Mouse (Mus musculus): ENCODE results near the gene Prlhr. TPM values are rescaled to one million over a fixed set of nuclear protein-coding genes. Genes with fewer than 3 reads are reported as not detected.

Gene Prlhr
- polyA plus RNA-seq, 1 experiment from 2014 or later: not detected

DNA sequence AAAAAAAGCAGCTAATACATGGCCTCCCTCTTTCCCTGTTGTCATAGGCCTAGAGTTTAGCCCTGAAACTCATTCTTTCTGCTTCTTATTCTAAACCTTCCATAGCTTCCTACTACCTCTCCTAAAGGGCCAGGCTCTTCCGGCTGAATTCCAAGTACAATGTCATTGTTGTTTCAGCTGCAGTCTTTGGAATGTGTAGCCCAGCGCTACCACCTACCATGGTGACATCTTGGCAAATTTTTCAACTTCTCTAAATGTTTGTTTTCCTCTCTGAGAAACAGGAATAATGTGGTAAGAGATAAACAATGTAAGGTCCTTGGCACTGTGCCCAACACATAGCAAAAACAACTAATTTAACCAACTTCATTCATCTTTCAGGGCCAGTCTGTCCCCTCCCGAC lies 8.4 kb downstream of the Prlhr start:
- no peaks in the 10 kb centered on the region for H3K4me1 ChIP-seq (ENCODE audit: control insufficient read depth, insufficient read depth, low read length)
- no peak overlapping the region for H3K27ac ChIP-seq (replicated peaks; ENCODE audit: low read depth, low read length)
- no peak overlapping the region for H3K4me3 ChIP-seq (ENCODE audit: low read depth, low read length)
- H3K36me3 ChIP-seq (ENCODE audit: control insufficient read depth, insufficient read depth, low read length): no peaks in the 10 kb centered on the region
- WGBS: 82% methylated on average over 3 of the region's 3 CpGs
- no peak overlapping the region for H3K4me2 ChIP-seq (ENCODE audit: low read depth, severe bottlenecking)
- no peaks in the 10 kb centered on the region for H3K9me3 ChIP-seq (ENCODE audit: control insufficient read depth, low read length)
- no peak overlapping the region for H3K9ac ChIP-seq (ENCODE audit: low read length)
- no peaks in the 10 kb centered on the region for H3K27me3 ChIP-seq (ENCODE audit: control insufficient read depth, insufficient read depth, low read length)
- DNase-seq (ENCODE audit: low spot score) (no peak), ATAC-seq (ENCODE audit: insufficient number of reproducible peaks, low FRiP score, low TSS enrichment, low read depth) (no peak)

DNA sequence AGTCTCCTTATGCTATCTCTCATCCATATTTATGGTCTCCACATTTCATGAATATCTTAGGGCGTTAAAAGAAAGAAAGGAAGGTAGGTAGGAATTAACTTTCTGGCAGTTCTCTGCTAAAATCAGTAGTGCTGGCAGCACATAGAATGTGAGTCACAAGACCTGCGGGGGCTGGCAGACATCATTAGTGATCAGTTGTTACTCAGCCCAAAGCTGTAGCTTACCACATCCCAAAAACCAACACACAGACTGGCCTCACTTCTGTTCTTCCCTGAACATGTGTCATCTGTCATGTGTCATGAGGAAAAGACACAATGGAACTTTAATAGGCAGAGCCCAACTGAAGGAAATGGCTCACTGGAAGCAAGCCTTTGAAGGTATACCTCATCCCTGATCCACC lies 9.0 kb downstream of the Prlhr start:
- Histone ChIP-seq H3K27ac (replicated peaks; ENCODE audit: low read depth, low read length) (no peak overlapping the region), H3K27me3 (ENCODE audit: control insufficient read depth, insufficient read depth, low read length) (no peaks in the 10 kb centered on the region), H3K36me3 (ENCODE audit: control insufficient read depth, insufficient read depth, low read length) (no peaks in the 10 kb centered on the region), H3K9ac (ENCODE audit: low read length) (no peak overlapping the region), H3K9me3 (ENCODE audit: control insufficient read depth, low read length) (no peaks in the 10 kb centered on the region), H3K4me3 (ENCODE audit: low read depth, low read length) (no peak overlapping the region), H3K4me1 (ENCODE audit: control insufficient read depth, insufficient read depth, low read length) (no peaks in the 10 kb centered on the region), H3K4me2 (ENCODE audit: low read depth, severe bottlenecking) (no peak overlapping the region)
- 86% methylated on average over 2 of the region's 2 CpGs for WGBS
- no peak for ATAC-seq (ENCODE audit: insufficient number of reproducible peaks, low FRiP score, low TSS enrichment, low read depth)
- no peak for DNase-seq (ENCODE audit: low spot score)

DNA sequence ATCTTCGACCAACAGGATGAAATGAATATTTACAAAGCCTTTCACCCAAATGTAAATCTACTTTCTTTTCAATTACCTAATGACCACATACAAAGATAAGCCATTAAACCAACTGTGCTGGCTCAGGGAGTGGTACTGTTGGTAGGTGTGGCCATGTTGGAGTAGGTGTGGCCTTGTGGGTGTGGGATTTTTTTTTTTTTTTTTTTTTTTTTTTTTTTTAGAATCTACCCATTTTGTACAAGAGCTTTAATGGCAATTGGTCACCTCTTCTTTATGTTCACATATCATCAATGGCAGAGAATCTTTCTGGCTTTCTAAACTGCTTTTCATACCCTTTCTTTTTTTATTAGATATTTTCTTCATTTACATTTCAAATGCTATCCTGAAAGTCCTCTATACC lies 12.3 kb downstream of the Prlhr start:
- no peak for DNase-seq (ENCODE audit: low spot score)
- no peaks in the 10 kb centered on the region for H3K4me1 ChIP-seq (ENCODE audit: control insufficient read depth, insufficient read depth, low read length)
- H3K4me2 ChIP-seq (ENCODE audit: low read depth, severe bottlenecking): no peak overlapping the region
- 91% methylated on average over 1 of the region's 1 CpGs for WGBS
- ATAC-seq (ENCODE audit: insufficient number of reproducible peaks, low FRiP score, low TSS enrichment, low read depth): no peak
- no peak overlapping the region for H3K4me3 ChIP-seq (ENCODE audit: low read depth, low read length)
- H3K27me3 ChIP-seq (ENCODE audit: control insufficient read depth, insufficient read depth, low read length): no peaks in the 10 kb centered on the region
- no peaks in the 10 kb centered on the region for H3K9me3 ChIP-seq (ENCODE audit: control insufficient read depth, low read length)
- no peaks in the 10 kb centered on the region for H3K36me3 ChIP-seq (ENCODE audit: control insufficient read depth, insufficient read depth, low read length)
- no peak overlapping the region for H3K27ac ChIP-seq (replicated peaks; ENCODE audit: low read depth, low read length)
- no peak overlapping the region for H3K9ac ChIP-seq (ENCODE audit: low read length)

DNA sequence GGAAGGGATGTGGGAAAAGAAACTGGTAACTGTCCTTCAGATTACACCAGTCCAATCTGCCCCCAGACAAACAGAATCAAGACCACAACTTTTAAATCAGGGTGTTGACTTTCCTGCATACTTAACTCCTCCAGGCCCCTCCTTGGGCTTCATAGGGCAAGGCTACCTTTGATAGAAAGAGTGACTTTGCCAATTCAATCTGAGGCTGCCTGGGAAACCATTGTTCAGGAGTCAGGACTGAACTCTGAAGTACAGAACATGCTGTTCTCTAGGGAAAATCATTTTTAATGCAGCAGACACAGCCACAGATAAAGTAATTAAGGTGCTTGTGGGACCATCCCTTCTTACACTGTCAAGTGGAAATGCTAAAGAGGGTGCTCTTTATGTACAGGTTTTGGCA lies 27.6 kb downstream of the Prlhr start:
- no peaks in the 10 kb centered on the region for H3K27me3 ChIP-seq (ENCODE audit: control insufficient read depth, insufficient read depth, low read length)
- no peaks in the 10 kb centered on the region for H3K4me1 ChIP-seq (ENCODE audit: control insufficient read depth, insufficient read depth, low read length)
- no peak overlapping the region for H3K4me2 ChIP-seq (ENCODE audit: low read depth, severe bottlenecking)
- no peaks in the 10 kb centered on the region for H3K9me3 ChIP-seq (ENCODE audit: control insufficient read depth, low read length)
- no peaks in the 10 kb centered on the region for H3K36me3 ChIP-seq (ENCODE audit: control insufficient read depth, insufficient read depth, low read length)
- H3K4me3 ChIP-seq (ENCODE audit: low read depth, low read length): no peak overlapping the region
- no peak for DNase-seq (ENCODE audit: low spot score)
- H3K9ac ChIP-seq (ENCODE audit: low read length): no peak overlapping the region
- H3K27ac ChIP-seq (replicated peaks; ENCODE audit: low read depth, low read length): no peak overlapping the region
- no peak for ATAC-seq (ENCODE audit: insufficient number of reproducible peaks, low FRiP score, low TSS enrichment, low read depth)

DNA sequence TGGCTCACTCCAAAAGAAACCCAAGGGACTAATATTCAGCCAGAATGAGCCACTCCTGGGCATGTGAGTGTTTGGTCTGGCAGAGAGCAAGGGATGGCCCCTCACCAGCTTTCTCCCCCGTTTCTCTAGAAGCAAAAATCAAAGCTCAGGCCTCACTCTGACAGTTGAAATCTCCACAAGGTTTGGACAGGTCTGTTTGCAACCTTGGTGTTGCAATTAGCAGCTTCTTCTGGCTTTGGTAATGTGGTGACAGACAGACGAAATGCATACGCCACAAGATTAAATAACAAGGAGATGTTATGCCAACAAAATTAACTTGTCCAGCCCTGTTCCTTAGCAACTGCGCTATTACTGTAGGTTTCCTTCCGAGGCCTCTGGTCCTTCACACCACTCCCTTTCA lies 28.0 kb downstream of the Prlhr start:
- no peaks in the 10 kb centered on the region for H3K27me3 ChIP-seq (ENCODE audit: control insufficient read depth, insufficient read depth, low read length)
- ATAC-seq (ENCODE audit: insufficient number of reproducible peaks, low FRiP score, low TSS enrichment, low read depth) (no peak), DNase-seq (ENCODE audit: low spot score) (no peak)
- 55% methylated on average over 5 of the region's 5 CpGs for WGBS
- H3K27ac ChIP-seq (replicated peaks; ENCODE audit: low read depth, low read length): no peak overlapping the region
- H3K4me2 ChIP-seq (ENCODE audit: low read depth, severe bottlenecking): no peak overlapping the region
- H3K36me3 ChIP-seq (ENCODE audit: control insufficient read depth, insufficient read depth, low read length): no peaks in the 10 kb centered on the region
- H3K4me3 ChIP-seq (ENCODE audit: low read depth, low read length): no peak overlapping the region
- no peaks in the 10 kb centered on the region for H3K9me3 ChIP-seq (ENCODE audit: control insufficient read depth, low read length)
- no peak overlapping the region for H3K9ac ChIP-seq (ENCODE audit: low read length)
- no peaks in the 10 kb centered on the region for H3K4me1 ChIP-seq (ENCODE audit: control insufficient read depth, insufficient read depth, low read length)

DNA sequence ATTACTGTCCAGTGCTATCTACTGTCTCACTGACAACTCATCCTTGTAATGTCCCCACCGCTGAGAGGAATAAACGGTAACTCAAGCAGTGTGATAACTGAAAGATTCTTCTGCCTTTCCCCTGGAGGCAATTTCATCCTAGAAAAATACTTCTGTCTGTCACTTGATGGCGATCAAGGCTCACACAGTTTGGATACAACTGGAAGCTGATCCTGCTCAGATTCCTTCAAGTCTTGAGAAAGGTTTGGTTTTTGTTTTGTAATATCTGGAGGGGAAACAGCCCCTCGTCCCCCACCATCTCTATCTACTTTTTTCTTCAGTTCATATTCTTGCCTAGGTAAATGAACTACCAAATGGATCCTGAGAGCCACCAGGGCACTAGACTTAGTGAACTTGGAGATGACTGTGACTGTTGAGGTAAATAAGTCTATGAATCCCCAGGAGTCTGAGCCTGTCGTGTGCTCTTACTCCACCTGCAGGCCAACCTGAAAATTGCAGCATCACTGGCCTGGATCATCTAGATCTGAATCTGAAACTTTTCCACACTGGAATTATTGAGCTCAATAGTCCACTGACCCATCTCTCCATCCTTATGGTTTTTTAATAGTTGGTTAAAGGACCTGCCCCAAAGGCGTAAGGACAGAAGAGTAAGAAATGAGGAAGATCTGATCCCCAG lies 30.4 kb downstream of the Prlhr start:
- 52% methylated on average over 6 of the region's 6 CpGs for WGBS
- peak; percentile 54 for DNase-seq (ENCODE audit: low spot score)

DNA sequence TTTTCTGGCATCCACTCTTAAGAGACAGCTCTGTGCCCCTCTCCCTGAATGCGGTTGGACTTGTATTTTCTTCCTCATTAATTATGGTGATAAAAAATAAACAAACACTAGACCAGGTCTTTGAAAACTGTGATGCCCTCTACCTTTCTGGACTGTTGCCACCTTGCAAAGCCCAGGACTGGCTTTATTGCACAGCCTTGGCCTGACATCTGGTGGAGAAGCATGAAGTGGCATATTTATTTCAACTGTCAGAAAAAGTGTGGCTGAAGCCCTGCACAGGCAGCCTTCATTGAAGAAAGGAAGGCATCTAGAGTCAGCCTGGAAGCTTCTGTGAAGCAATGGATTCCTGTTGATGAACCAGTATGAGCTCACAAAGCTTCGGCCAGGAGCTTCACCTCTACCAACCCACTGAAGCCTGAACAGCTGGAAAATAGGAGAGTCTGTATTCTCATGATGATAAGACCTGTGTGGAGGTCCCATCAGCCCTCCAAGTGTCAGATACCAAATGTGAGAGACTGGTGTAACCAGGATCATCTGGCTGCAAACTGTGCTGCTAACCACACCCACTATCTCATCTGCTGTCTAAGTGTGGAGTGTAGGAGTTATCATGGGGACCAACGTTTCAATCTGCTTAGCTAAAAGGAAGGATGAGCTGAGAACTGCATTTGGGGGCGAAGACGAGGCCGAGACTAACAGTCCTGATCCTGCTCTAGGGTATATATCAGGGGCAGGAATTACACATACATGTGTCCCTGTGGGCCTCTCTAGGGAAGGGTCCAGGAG lies 35.6 kb downstream of the Prlhr start:
- WGBS: 87% methylated on average over 6 of the region's 6 CpGs
- H3K4me1 ChIP-seq (ENCODE audit: control insufficient read depth, insufficient read depth, low read length): no peaks in the 10 kb centered on the region
- H3K9ac ChIP-seq (ENCODE audit: low read length): no peak overlapping the region
- no peaks in the 10 kb centered on the region for H3K36me3 ChIP-seq (ENCODE audit: control insufficient read depth, insufficient read depth, low read length)
- no peaks in the 10 kb centered on the region for H3K9me3 ChIP-seq (ENCODE audit: control insufficient read depth, low read length)
- no peak overlapping the region for H3K4me3 ChIP-seq (ENCODE audit: low read depth, low read length)
- H3K27ac ChIP-seq (replicated peaks; ENCODE audit: low read depth, low read length): no peak overlapping the region
- ATAC-seq (ENCODE audit: insufficient number of reproducible peaks, low FRiP score, low TSS enrichment, low read depth) (no peak), DNase-seq (ENCODE audit: low spot score) (no peak)
- H3K27me3 ChIP-seq (ENCODE audit: control insufficient read depth, insufficient read depth, low read length): no peaks in the 10 kb centered on the region
- no peak overlapping the region for H3K4me2 ChIP-seq (ENCODE audit: low read depth, severe bottlenecking)

More for the DNA sequence above, 30.4 kb downstream of the Prlhr start:
- no peak overlapping the region for H3K4me2 ChIP-seq (ENCODE audit: low read depth, severe bottlenecking)
- no peak overlapping the region for H3K9ac ChIP-seq (ENCODE audit: low read length)
- H3K9me3 ChIP-seq (ENCODE audit: control insufficient read depth, low read length): no peaks in the 10 kb centered on the region
- no peaks in the 10 kb centered on the region for H3K27me3 ChIP-seq (ENCODE audit: control insufficient read depth, insufficient read depth, low read length)
- no peak overlapping the region for H3K27ac ChIP-seq (replicated peaks; ENCODE audit: low read depth, low read length)
- H3K4me3 ChIP-seq (ENCODE audit: low read depth, low read length): no peak overlapping the region
- H3K4me1 ChIP-seq (ENCODE audit: control insufficient read depth, insufficient read depth, low read length): no peaks in the 10 kb centered on the region
- no peak for ATAC-seq (ENCODE audit: insufficient number of reproducible peaks, low FRiP score, low TSS enrichment, low read depth)
- H3K36me3 ChIP-seq (ENCODE audit: control insufficient read depth, insufficient read depth, low read length): no peaks in the 10 kb centered on the region

DNA sequence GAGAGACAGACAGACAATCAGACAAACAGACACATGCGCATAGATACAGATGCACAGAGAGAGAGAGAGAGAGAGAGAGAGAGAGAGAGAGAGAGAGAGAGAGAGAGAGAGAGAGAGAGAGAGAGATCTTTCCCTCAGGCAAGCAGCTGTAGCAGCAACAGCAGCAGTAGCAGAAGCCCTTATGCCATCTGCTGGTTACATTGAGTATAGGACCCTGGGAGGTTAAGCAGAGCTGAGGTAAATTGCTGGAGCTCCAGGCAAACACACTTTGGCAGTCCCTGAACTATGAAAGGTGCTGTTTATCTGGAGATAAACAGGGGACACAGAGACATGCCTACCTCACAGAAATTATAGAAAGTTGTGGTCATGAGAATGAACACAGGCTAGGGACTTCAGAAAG lies 50.5 kb downstream of the Prlhr start:
- no peaks in the 10 kb centered on the region for H3K27me3 ChIP-seq (ENCODE audit: control insufficient read depth, insufficient read depth, low read length)
- WGBS: 75% methylated on average over 1 of the region's 1 CpGs
- H3K36me3 ChIP-seq (ENCODE audit: control insufficient read depth, insufficient read depth, low read length): no peaks in the 10 kb centered on the region
- ATAC-seq (ENCODE audit: insufficient number of reproducible peaks, low FRiP score, low TSS enrichment, low read depth): no peak
- no peak overlapping the region for H3K9ac ChIP-seq (ENCODE audit: low read length)
- no peak overlapping the region for H3K27ac ChIP-seq (replicated peaks; ENCODE audit: low read depth, low read length)
- H3K4me2 ChIP-seq (ENCODE audit: low read depth, severe bottlenecking): no peak overlapping the region
- no peak overlapping the region for H3K4me3 ChIP-seq (ENCODE audit: low read depth, low read length)
- H3K9me3 ChIP-seq (ENCODE audit: control insufficient read depth, low read length): no peaks in the 10 kb centered on the region
- peak; percentile 44 for DNase-seq (ENCODE audit: low spot score)
- no peaks in the 10 kb centered on the region for H3K4me1 ChIP-seq (ENCODE audit: control insufficient read depth, insufficient read depth, low read length)

Measured in limb, embryonic 11.5 days (tissue).